Mouse (Mus musculus) natural killer cell, adult 2 months (primary cell): Measurements from ENCODE around the gene Sar1a.

Source experiments
- DNase-seq, 2 experiments: peaks; one replicate each; pipeline ENCODE4 v3.0.0; 2022; ENCODE audit warnings: low spot score in 2 of 2

The Sar1a gene

GRCm38 (mm10) chr10:61734377-61734776 is 54.3 kb downstream of the Sar1a start:
- peak in 1 of 2 experiments; percentile 17 for DNase-seq

- no peak for DNase-seq
These were observed 56.6 kb downstream of the Sar1a start for GRCm38 (mm10) chr10:61736671-61737078.

GRCm38 (mm10) chr10:61737537-61737936 is 57.4 kb downstream of the Sar1a start:
- DNase-seq, result no peak

- DNase-seq, result no peak
These were observed 58.0 kb downstream of the Sar1a start for GRCm38 (mm10) chr10:61738126-61738525.

DNA sequence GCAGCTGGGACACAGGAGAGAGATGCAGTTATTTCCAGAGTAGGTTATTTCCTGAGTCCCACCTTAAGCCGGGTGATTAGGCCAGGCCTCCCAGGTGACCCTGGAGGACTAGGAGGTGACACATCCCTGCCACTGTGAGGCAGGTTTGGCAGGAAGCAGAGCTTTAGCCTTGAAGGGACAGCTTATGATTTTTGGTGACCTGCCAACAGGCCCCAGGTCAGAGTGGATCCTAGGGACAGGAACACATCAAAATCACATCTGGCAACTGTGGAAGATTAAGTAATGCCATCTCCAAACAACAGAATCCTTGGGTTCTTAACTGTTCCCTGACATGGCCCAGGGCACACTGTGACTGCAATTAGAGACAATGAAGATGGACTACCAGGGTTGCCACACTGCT is 61.2 kb downstream of the Sar1a start:
- no peak for DNase-seq

DNA sequence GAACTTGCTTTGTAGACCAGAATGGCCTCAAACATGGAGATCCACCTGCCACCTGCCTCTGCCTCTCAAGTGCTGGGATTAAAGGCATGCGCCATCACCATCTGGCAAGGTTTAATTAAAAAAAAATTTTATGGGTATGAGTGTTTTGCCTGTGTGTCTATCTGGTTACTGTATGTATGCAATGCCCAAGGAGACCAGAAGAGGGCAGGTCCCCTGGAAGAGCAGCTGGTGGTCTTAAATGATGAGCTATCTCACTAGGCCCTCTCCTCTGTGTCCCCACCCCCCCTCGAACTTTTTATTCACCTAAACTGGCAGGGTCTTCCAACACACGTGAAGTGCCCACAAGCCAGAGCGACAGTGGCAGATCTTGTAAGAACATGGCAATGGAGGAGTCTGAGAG is 61.8 kb downstream of the Sar1a start:
- no peak for DNase-seq

DNA sequence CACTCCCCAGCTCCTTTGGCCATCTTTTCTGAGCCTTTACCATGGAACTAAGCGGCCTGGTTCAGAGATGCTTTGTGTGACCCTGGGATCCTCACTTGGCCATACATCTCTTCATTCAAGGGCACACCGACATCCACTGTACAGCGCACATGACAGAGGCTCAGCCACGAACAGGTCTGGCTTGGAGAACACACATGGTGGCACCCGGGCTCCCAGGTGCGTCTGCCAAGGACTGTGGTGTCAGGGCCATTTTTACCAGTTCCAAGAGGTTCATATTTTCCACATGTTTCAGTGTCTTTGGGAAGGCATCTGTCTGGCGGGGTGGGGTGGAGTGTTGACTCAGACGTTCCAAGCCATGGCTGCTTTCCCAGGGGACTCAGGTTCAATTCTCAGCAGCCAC is 62.2 kb downstream of the Sar1a start:
- DNase-seq, result no peak
